Mouse (Mus musculus) heart, postnatal 36 days (tissue): Measurements from ENCODE around the gene Gm14743. TPM values are rescaled to one million over a fixed set of nuclear protein-coding genes. Genes with fewer than 3 reads are reported as not detected.
"Not testable (repeated sequence)": the region's sequence is repeated elsewhere in the genome, so short reads cannot be mapped to it uniquely, and the experiment has no call there.

ENCODE experiments used
- DNase-seq, 2 experiments: peaks; one replicate each; pipeline ENCODE4 v3.0.0; 2021 to 2022
- intact Hi-C: fragments of 180-260 bp; cut with DNase I; formaldehyde crosslinking; loops from one replicate; pipeline ENCODE4 v1.15.1; 2025
- total RNA-seq, 2 experiments: library from RNA; stranded (reverse); gene quantifications; 2 replicates each; pipeline ENCODE4 v1.2.3; 2021

The Gm14743 gene
- not detected for total RNA-seq

- DNase-seq = not testable (repeated sequence)
Measured at GRCm38 (mm10) chrX:78245821-78246220, at the start of gene Gm14743. Gene Gm14743, minus strand, starts transcription at chrX:78245921.

GRCm38 (mm10) chrX:78202829-78203228, 42.9 kb downstream of the Gm14743 start:
- no peak for DNase-seq
- intact Hi-C loops = no loop called here

More at GRCm38 (mm10) chrX:78245821-78246220, at the start of gene Gm14743:
- intact Hi-C loops = not testable (repeated sequence)

- intact Hi-C loops, DNase-seq: not testable (repeated sequence)
Measured at GRCm38 (mm10) chrX:78202220-78202619, 43.5 kb downstream of the Gm14743 start.

Other genes with a start within 250 kb of the Gm14743 start
- not detected for gene Obp1a, start 154.5 kb downstream of the Gm14743 start, total RNA-seq
- gene Gm5938, start 120.5 kb downstream of the Gm14743 start, total RNA-seq = not detected
- not detected for gene Obp1b, start 59.1 kb downstream of the Gm14743 start, total RNA-seq
- gene 4930480E11Rik, start 123.7 kb upstream of the Gm14743 start, total RNA-seq = not detected